Mouse (Mus musculus) kidney, adult 11 months (tissue): ENCODE data around the gene Sema4c.

Experiments
- DNase-seq: peaks from one replicate; pipeline ENCODE4 v3.0.0; 2022

The Sema4c gene

GRCm38 (mm10) chr1:36533546-36533945 is 24.6 kb downstream of the Sema4c start:
- DNase-seq = no peak

- DNase-seq = no peak
Observed at GRCm38 (mm10) chr1:36531461-36531860, 26.7 kb downstream of the Sema4c start.

- no peak for DNase-seq
Observed at GRCm38 (mm10) chr1:36530962-36531361, 27.2 kb downstream of the Sema4c start.

GRCm38 (mm10) chr1:36530485-36530884 is 27.7 kb downstream of the Sema4c start:
- DNase-seq = no peak

DNA sequence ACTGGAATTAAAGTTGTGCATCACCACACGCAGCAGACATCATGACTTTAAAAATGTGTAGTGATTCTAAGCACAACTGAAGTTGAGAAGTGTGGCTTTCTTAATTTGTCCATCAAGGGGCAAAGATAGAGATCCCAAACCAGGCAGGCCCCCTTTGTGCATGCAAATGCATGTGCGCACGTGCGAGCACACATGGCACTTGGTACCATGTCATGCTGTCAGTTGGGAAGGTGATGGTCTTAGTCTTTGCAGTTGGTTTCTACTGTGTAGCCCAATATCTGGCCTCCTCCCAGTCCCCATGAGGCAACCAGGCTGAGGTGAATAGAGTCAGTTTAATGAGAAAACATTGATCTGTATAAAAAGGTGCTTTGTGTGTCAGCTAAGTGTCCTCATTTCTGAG is 28.3 kb downstream of the Sema4c start:
- DNase-seq = no peak

GRCm38 (mm10) chr1:36529274-36529673 is 28.9 kb downstream of the Sema4c start:
- no peak for DNase-seq

- DNase-seq = no peak
Observed at GRCm38 (mm10) chr1:36528351-36528750, 29.8 kb downstream of the Sema4c start.

GRCm38 (mm10) chr1:36526903-36527302 is 31.2 kb downstream of the Sema4c start:
- no peak for DNase-seq

DNA sequence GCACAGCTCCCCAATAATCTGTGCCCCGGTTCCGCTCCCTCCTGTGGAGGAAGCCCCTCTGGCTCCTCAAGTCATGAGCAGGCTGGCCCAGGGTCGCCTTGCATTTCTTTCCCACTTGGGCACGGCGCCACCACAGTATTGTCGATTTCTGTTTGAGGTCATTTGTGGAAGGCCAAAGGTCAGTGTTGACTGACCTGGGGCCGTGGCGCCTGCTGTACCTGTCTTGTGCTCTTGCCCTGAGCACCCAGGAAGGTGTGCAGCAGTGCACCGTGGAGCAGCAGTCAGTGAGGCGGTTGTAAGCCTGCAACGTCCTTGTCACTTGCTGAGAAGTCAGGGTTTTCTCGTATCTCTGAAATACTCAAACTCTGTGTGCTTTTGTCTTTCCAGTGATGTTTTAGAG is 32.4 kb downstream of the Sema4c start:
- no peak for DNase-seq

- DNase-seq = no peak
Observed at GRCm38 (mm10) chr1:36524058-36524457, 34.1 kb downstream of the Sema4c start.

DNA sequence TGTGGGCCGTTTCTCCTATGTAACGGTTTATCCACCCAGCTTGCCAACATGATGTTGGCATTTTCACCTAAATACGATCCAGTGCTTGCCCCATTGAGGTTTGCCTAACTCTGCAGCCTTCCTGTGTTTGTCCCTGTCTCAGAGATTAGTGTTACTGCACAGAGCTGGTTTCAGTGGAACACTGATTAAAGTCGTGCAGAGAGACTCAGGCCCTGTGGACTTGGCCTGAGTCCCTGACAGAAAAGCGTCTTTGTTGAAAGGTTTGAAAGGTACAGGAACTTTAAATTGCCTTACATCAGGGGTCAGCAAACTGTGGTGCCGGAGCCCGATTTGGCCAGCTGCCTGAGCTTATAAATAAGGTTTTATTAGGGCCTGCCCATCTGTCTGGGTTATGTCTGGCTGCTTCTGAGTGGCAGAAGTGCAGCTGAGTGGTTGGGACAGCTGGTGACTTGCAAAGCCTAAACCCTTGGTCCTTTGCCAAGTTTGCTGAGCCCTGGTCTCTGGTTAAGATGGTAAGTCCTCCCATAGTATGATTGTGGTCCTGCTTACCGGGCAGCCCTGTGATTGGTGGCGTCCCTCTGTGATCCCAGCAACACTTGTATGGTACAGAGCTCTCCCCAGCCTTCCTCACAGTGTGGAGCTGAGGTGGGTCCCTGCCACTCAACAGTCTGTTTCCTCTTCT is 34.7 kb downstream of the Sema4c start:
- no peak for DNase-seq

DNA sequence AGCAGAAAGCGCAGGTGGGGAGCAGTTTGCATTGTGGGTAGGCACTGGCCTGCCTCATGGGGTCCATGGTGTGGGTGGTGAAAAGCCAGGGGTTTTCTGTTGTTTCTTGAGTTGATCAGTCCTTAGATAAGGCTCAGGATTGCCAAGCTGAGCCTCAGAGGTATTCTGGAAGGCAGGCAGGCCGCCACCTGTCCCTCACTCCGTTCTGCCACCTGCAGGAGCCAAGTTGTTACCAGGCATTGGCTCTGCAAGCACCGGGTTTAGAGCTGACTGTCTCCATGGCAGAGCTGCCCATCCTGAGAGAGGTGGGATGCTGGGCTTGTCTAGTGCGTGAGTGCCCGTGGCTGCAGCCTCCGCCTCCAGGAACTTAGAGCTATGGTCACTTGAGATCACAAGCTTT is 35.9 kb downstream of the Sema4c start:
- no peak for DNase-seq

GRCm38 (mm10) chr1:36519626-36520025 is 38.5 kb downstream of the Sema4c start:
- DNase-seq = no peak

GRCm38 (mm10) chr1:36518259-36518658 is 39.9 kb downstream of the Sema4c start:
- no peak for DNase-seq

GRCm38 (mm10) chr1:36513718-36514117 is 44.4 kb downstream of the Sema4c start:
- DNase-seq = no peak

GRCm38 (mm10) chr1:36513310-36513709 is 44.8 kb downstream of the Sema4c start:
- peak; percentile 38 for DNase-seq

GRCm38 (mm10) chr1:36512966-36513280 is 45.2 kb downstream of the Sema4c start:
- no peak for DNase-seq

DNA sequence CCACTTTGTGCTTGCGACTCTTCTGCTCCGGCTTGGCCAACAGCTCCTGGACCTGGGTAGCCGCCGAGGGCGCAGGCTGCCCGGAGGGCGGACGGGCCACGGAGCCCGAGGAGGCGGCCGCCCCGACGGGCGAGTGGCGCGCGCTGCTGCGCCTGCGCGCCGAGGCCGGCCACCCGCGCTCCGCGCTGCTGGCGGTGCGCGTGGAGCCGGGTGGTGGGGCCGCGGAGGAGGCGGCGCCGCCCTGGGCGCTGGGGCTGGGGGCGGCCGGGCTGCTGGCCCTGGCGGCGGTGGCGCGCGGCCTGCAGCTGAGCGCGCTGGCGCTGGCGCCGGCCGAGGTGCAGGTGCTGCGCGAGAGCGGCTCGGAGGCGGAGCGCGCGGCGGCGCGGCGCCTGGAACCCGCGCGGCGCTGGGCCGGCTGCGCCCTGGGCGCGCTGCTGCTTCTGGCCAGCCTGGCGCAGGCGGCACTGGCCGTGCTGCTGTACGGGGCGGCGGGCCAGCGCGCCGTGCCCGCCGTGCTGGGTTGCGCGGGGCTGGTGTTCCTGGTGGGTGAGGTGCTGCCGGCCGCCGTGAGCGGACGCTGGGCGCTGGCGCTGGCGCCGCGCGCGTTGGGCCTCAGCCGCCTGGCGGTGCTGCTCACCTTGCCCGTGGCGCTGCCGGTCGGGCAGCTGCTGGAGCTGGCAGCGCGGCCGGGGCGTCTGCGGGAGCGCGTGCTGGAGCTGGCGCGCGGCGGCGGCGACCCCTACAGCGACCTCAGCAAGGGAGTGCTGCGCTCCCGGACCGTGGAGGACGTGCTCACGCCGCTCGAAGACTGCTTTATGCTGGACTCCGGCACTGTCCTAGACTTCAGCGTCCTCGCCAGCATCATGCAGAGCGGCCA is 45.8 kb downstream of the Sema4c start:
- DNase-seq = no peak

GRCm38 (mm10) chr1:36511289-36512021 is 46.7 kb downstream of the Sema4c start, which contains the start of gene Cnnm3:
TSS of gene Cnnm3 (plus strand) at chr1:36511867.
- DNase-seq = peak; percentile 98

DNA sequence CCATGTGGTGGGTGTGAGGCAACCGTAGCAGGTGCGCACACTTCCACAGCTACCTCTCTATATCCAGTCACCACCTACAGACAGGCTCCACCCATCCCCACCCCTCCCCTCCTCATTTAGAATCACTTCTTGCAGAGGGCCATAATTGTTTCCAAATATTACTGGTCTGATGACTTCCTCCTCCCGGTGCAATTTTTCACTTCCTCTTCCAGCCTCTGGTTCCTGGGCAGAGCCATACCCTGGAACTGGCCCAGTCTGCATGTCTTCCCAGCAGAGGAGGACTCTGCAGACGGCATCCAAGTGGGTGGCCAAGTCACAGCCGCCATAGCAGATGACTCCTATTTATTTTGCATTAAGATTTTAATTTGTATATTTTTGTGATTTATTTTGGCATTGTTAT is 49.9 kb downstream of the Sema4c start:
- DNase-seq = no peak

GRCm38 (mm10) chr1:36501261-36501660 is 56.9 kb downstream of the Sema4c start:
- DNase-seq = peak; percentile 64
